Mouse (Mus musculus) liver, postnatal 0 days (tissue): ENCODE data around the gene Cped1.

Experiments used
- CTCF ChIP-seq: sonication (generic); IDR thresholded peaks from 2 replicates; pipeline ENCODE4 v1.5.1; 2016; ENCODE audit warnings: antibody characterized with exemption, low read depth
- EP300 ChIP-seq: IDR thresholded peaks from 2 replicates; pipeline ENCODE4 v1.6.1; 2016; ENCODE audit warnings: antibody characterized with exemption, low read depth, mild to moderate bottlenecking

- TF ChIP-seq CTCF (no peak), EP300 (no peak)
Observed at GRCm38 (mm10) chr6:22018768-22019445, 33.2 kb downstream of the Cped1 start.
